16 mouse cellular contexts compared by ENCODE assay signal in the genomic region with DNA sequence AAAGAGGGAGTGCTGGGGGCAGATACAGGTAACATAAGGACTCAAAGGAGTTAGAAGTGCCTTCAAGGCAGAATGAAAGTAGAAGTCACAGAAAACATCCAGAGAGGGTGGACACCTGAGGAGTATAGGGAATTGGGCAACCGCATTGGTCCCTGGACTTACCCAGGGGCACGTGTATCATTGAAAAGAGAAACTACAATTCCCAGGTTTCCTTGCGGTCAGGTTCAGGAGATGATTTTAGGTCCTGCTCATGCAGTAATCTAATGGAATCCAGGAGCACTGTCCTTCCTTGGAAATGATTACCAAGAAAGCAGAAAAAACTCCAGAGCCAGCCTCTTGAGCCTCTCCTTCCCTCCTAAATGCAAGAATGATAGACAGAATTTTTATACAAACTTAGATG.
"Had no signal": no experiment of that assay in that cellular context is flagged by ENCODE, and none has a peak within 500 bp of the region (broad histone marks: within the 10 kb centered on the region; RNA-seq: fewer than 3 reads in every experiment).

No protein-coding gene starts in this region.

- ATAC-seq: midbrain, embryonic 13.5 days; midbrain, embryonic 15.5 days had no signal

- DNase-seq: lung, adult 18-20 months; lung, embryonic 14.5 days; lung, postnatal 10 days; lung, postnatal 4 days; retina, postnatal 1 day; right cerebral cortex, postnatal 4 days; spleen, adult 18-20 months; thymus, adult 18-20 months; thymus, postnatal 14 days; thymus, postnatal 36 days had no signal

- H3K4me1 ChIP-seq: midbrain, embryonic 13.5 days; midbrain, embryonic 15.5 days; neural tube, embryonic 13.5 days; neural tube, embryonic 15.5 days had no signal

- H3K4me2 ChIP-seq: lung, embryonic 14.5 days; midbrain, embryonic 11.5 days; midbrain, embryonic 13.5 days; midbrain, embryonic 15.5 days; neural tube, embryonic 13.5 days; neural tube, embryonic 15.5 days had no signal

- H3K4me3 ChIP-seq: midbrain, embryonic 13.5 days; midbrain, embryonic 15.5 days; myocyte; neural tube, embryonic 13.5 days; neural tube, embryonic 15.5 days had no signal

- H3K9me3 ChIP-seq: midbrain, embryonic 13.5 days; midbrain, embryonic 15.5 days; neural tube, embryonic 13.5 days; neural tube, embryonic 15.5 days had no signal

- H3K27ac ChIP-seq: midbrain, embryonic 13.5 days; midbrain, embryonic 15.5 days; neural tube, embryonic 13.5 days; neural tube, embryonic 15.5 days had no signal

- H3K27me3 ChIP-seq: midbrain, embryonic 13.5 days; midbrain, embryonic 15.5 days; neural tube, embryonic 13.5 days; neural tube, embryonic 15.5 days had no signal

- H3K9ac ChIP-seq: lung, embryonic 14.5 days; midbrain, embryonic 13.5 days; midbrain, embryonic 15.5 days; neural tube, embryonic 13.5 days; neural tube, embryonic 15.5 days had no signal
